ENCODE assay signal across 18 mouse cellular contexts in the genomic region with DNA sequence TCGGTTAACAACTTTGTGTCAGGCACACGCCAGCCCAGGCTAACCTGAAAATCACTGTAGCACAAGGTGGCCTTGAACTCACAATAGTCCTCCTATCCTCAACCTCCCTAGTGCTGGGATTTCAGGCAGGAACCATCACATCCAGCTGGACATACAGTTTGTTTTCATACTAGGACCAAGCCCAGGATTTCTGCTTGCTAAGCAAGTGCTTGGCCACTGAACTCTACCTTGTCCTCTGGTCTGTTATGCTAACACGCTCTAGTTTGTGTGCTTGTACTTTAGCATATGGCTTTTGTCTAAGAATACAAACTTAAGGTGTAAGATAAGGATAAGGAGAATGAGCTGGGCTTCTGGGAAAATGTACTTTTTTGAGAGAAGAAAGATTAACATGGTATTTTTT. TPM values are rescaled to one million over a fixed set of nuclear protein-coding genes. Genes with fewer than 3 reads are reported as not detected.
DNase-seq lines count a peak whose midpoint lies in the region; ATAC-seq and TF ChIP-seq lines count a peak whose summit lies in the region.
"Had no signal": no experiment of that assay in that cellular context is flagged by ENCODE, and none has a peak within 500 bp of the region (broad histone marks: within the 10 kb centered on the region; RNA-seq: fewer than 3 reads in every experiment).

No protein-coding gene starts in this region.

- DNase-seq in hindbrain, embryonic 10.5 days (ENCODE audit: low spot score), result no peak
- DNase-seq in kidney, postnatal 14 days, result peak; percentile 42
- DNase-seq in midbrain, postnatal 0 days (ENCODE audit: low spot score), result no peak
- DNase-seq in lung, postnatal 0 days (ENCODE audit: low spot score), result no peak
- DNase-seq: adrenal gland, adult 2 months; cerebellum, adult 11 months; cerebellum, adult 9-11 months; gastrocnemius, adult 2 months; layer of hippocampus, adult 9-11 months; lung, embryonic 14.5 days; lung, postnatal 36 days; right cerebral cortex, postnatal 14 days had no signal

- H3K4me3 ChIP-seq in hindbrain, embryonic 13.5 days, result no peak overlapping the region
- H3K4me3 ChIP-seq in hindbrain, embryonic 10.5 days, result no peak overlapping the region
- H3K4me3 ChIP-seq in kidney, embryonic 14.5 days (ENCODE audit: low read length), result no peak overlapping the region
- H3K4me3 ChIP-seq in midbrain, embryonic 13.5 days (replicated peaks), result no peak overlapping the region
- H3K4me3 ChIP-seq in midbrain, postnatal 0 days (ENCODE audit: low read depth, low read length), result no peak overlapping the region
- H3K4me3 ChIP-seq in lung, postnatal 0 days (ENCODE audit: low read depth, low read length), result no peak overlapping the region
- H3K4me3 ChIP-seq: embryonic facial prominence, embryonic 15.5 days; gastrocnemius, adult 2 months; limb, embryonic 13.5 days; megakaryocyte, embryonic 14.5 days had no signal

- no peak for ATAC-seq in hindbrain, embryonic 13.5 days (ENCODE audit: low FRiP score)
- no peak for ATAC-seq in kidney, embryonic 14.5 days (ENCODE audit: low FRiP score, low TSS enrichment)
- ATAC-seq in midbrain, embryonic 13.5 days, result no peak
- no peak for ATAC-seq in midbrain, postnatal 0 days (ENCODE audit: low FRiP score)
- no peak for ATAC-seq in lung, postnatal 0 days

- 90% methylated on average over 3 of the region's 3 CpGs for WGBS in hindbrain, embryonic 13.5 days
- 86% methylated on average over 3 of the region's 3 CpGs for WGBS in hindbrain, embryonic 10.5 days
- 69% methylated on average over 3 of the region's 3 CpGs for WGBS in kidney, embryonic 14.5 days
- WGBS in midbrain, embryonic 13.5 days, result 95% methylated on average over 3 of the region's 3 CpGs
- WGBS in midbrain, postnatal 0 days, result 90% methylated on average over 3 of the region's 3 CpGs
- 79% methylated on average over 3 of the region's 3 CpGs for WGBS in lung, postnatal 0 days

- H3K27me3 ChIP-seq in hindbrain, embryonic 13.5 days, result no peaks in the 10 kb centered on the region
- H3K27me3 ChIP-seq in hindbrain, embryonic 10.5 days (ENCODE audit: insufficient read depth, poor library complexity, severe bottlenecking), result no peaks in the 10 kb centered on the region
- no peaks in the 10 kb centered on the region for H3K27me3 ChIP-seq in kidney, embryonic 14.5 days (ENCODE audit: control insufficient read depth, insufficient read depth, low read length)
- no peaks in the 10 kb centered on the region for H3K27me3 ChIP-seq in midbrain, embryonic 13.5 days
- no peaks in the 10 kb centered on the region for H3K27me3 ChIP-seq in midbrain, postnatal 0 days (ENCODE audit: insufficient read depth, low read length)
- H3K27me3 ChIP-seq in lung, postnatal 0 days (replicated peaks; ENCODE audit: insufficient read depth, low read length), result no peaks in the 10 kb centered on the region
- H3K27me3 ChIP-seq: embryonic facial prominence, embryonic 15.5 days; limb, embryonic 13.5 days; megakaryocyte, embryonic 14.5 days had no signal

- peak overlapping the region; percentile 52; the same call in 1 of the 2 replicates for H3K27ac ChIP-seq in hindbrain, embryonic 13.5 days
- H3K27ac ChIP-seq in hindbrain, embryonic 10.5 days, result no peak overlapping the region
- H3K27ac ChIP-seq in kidney, embryonic 14.5 days (ENCODE audit: low read depth, low read length), result no peak overlapping the region
- H3K27ac ChIP-seq in midbrain, embryonic 13.5 days, result peak overlapping the region; percentile 39; the same call in 1 of the 2 replicates
- no peak overlapping the region for H3K27ac ChIP-seq in midbrain, postnatal 0 days (ENCODE audit: low read depth, low read length)
- no peak overlapping the region for H3K27ac ChIP-seq in lung, postnatal 0 days (ENCODE audit: low read length)
- H3K27ac ChIP-seq: embryonic facial prominence, embryonic 15.5 days; gastrocnemius, adult 2 months; limb, embryonic 13.5 days had no signal

- no peak overlapping the region for H3K9ac ChIP-seq in hindbrain, embryonic 13.5 days
- H3K9ac ChIP-seq in kidney, embryonic 14.5 days (ENCODE audit: low read depth, low read length), result no peak overlapping the region
- H3K9ac ChIP-seq in midbrain, embryonic 13.5 days (replicated peaks), result no peak overlapping the region
- H3K9ac ChIP-seq in midbrain, postnatal 0 days (replicated peaks; ENCODE audit: low read length, poor library complexity, severe bottlenecking), result no peak overlapping the region
- no peak overlapping the region for H3K9ac ChIP-seq in lung, postnatal 0 days (replicated peaks; ENCODE audit: low read depth)
- H3K9ac ChIP-seq: embryonic facial prominence, embryonic 15.5 days; limb, embryonic 13.5 days; lung, embryonic 14.5 days had no signal

- TF ChIP-seq EP300 in lung, postnatal 0 days (IDR thresholded peaks at IDR 0.05), result no peak

- H3K9me3 ChIP-seq in hindbrain, embryonic 13.5 days, result no peaks in the 10 kb centered on the region
- no peaks in the 10 kb centered on the region for H3K9me3 ChIP-seq in hindbrain, embryonic 10.5 days
- no peaks in the 10 kb centered on the region for H3K9me3 ChIP-seq in kidney, embryonic 14.5 days (ENCODE audit: control insufficient read depth, low read length)
- no peaks in the 10 kb centered on the region for H3K9me3 ChIP-seq in midbrain, embryonic 13.5 days
- H3K9me3 ChIP-seq in midbrain, postnatal 0 days (ENCODE audit: low read length), result no peaks in the 10 kb centered on the region
- no peaks in the 10 kb centered on the region for H3K9me3 ChIP-seq in lung, postnatal 0 days (ENCODE audit: low read length)
- H3K9me3 ChIP-seq: embryonic facial prominence, embryonic 15.5 days; limb, embryonic 13.5 days; megakaryocyte, embryonic 14.5 days had no signal

- no peaks in the 10 kb centered on the region for H3K36me3 ChIP-seq in hindbrain, embryonic 13.5 days
- H3K36me3 ChIP-seq in hindbrain, embryonic 10.5 days, result no peaks in the 10 kb centered on the region
- H3K36me3 ChIP-seq in kidney, embryonic 14.5 days (ENCODE audit: control insufficient read depth, insufficient read depth, low read length), result no peaks in the 10 kb centered on the region
- H3K36me3 ChIP-seq in midbrain, embryonic 13.5 days, result no peaks in the 10 kb centered on the region
- H3K36me3 ChIP-seq in midbrain, postnatal 0 days (ENCODE audit: insufficient read depth, low read length), result no peaks in the 10 kb centered on the region
- H3K36me3 ChIP-seq in lung, postnatal 0 days (ENCODE audit: insufficient read depth, low read length), result no peaks in the 10 kb centered on the region
- H3K36me3 ChIP-seq: embryonic facial prominence, embryonic 15.5 days; limb, embryonic 13.5 days had no signal

- no peak for TF ChIP-seq CTCF in midbrain, postnatal 0 days (IDR thresholded peaks at IDR 0.05)
- no peak for TF ChIP-seq CTCF in lung, postnatal 0 days (IDR thresholded peaks at IDR 0.05)

- H3K4me1 ChIP-seq in hindbrain, embryonic 13.5 days (replicated peaks), result peaks cover 25% of the 10 kb centered on the region
- H3K4me1 ChIP-seq in hindbrain, embryonic 10.5 days (replicated peaks), result peaks cover 3% of the 10 kb centered on the region
- peaks cover 3% of the 10 kb centered on the region; the same call in 1 of the 2 replicates for H3K4me1 ChIP-seq in kidney, embryonic 14.5 days (ENCODE audit: control insufficient read depth, insufficient read depth, low read length)
- peaks cover 28% of the 10 kb centered on the region for H3K4me1 ChIP-seq in midbrain, embryonic 13.5 days (replicated peaks)
- no peaks in the 10 kb centered on the region for H3K4me1 ChIP-seq in midbrain, postnatal 0 days (ENCODE audit: insufficient read depth, low read length)
- peaks cover 3% of the 10 kb centered on the region; the same call in 1 of the 2 replicates for H3K4me1 ChIP-seq in lung, postnatal 0 days (ENCODE audit: insufficient read depth, low read depth, low read length)
- H3K4me1 ChIP-seq: embryonic facial prominence, embryonic 15.5 days had no signal

- H3K4me2 ChIP-seq in hindbrain, embryonic 13.5 days, result no peak overlapping the region
- no peak overlapping the region for H3K4me2 ChIP-seq in kidney, embryonic 14.5 days (replicated peaks; ENCODE audit: low read depth, low read length)
- no peak overlapping the region for H3K4me2 ChIP-seq in midbrain, embryonic 13.5 days (replicated peaks)
- no peak overlapping the region for H3K4me2 ChIP-seq in midbrain, postnatal 0 days (ENCODE audit: low read depth, low read length, poor library complexity, severe bottlenecking)
- H3K4me2 ChIP-seq in lung, postnatal 0 days (replicated peaks; ENCODE audit: low read depth, low read length), result no peak overlapping the region
- H3K4me2 ChIP-seq: embryonic facial prominence, embryonic 15.5 days; limb, embryonic 13.5 days; lung, embryonic 14.5 days had no signal

RNA-seq across cellular contexts. Expression of a gene that starts 18.4 kb away (rescaled TPM):
- polyA plus RNA-seq in hindbrain, embryonic 13.5 days (2015; fragmentation: Nextera tagmentation; extraction: Ambion mirVana), result 61.9 and 65.4 TPM in 2 replicates
- 49.3 and 52.3 TPM in 2 replicates for polyA plus RNA-seq in hindbrain, embryonic 10.5 days (2016; fragmentation: Nextera tagmentation; extraction: Ambion mirVana)
- 29.7 and 47.3 TPM in 2 replicates for polyA plus RNA-seq in kidney, embryonic 14.5 days (2014; fragmentation: Nextera tagmentation; extraction: Ambion mirVana)
- polyA plus RNA-seq in midbrain, embryonic 13.5 days (2015; fragmentation: Nextera tagmentation; extraction: Ambion mirVana), result 58.4 and 62.6 TPM in 2 replicates
- 27.9 and 38.9 TPM in 2 replicates for total RNA-seq in midbrain, postnatal 0 days (2014; rRNA removed)
- polyA plus RNA-seq in midbrain, postnatal 0 days (2015; fragmentation: Nextera tagmentation; extraction: Ambion mirVana), result 27.9 and 33.5 TPM in 2 replicates
- 16.4 and 16.9 TPM in 2 replicates for polyA plus RNA-seq in lung, postnatal 0 days (2015; fragmentation: Nextera tagmentation; extraction: Ambion mirVana)

Comparison
In these comparisons a context has a peak if more than half of its experiments do, and no peak if none do; other contexts are left out.
1. H3K27ac ChIP-seq: peak in hindbrain, embryonic 13.5 days (single experiment) and midbrain, embryonic 13.5 days (single experiment); none in hindbrain, embryonic 10.5 days (single experiment), kidney, embryonic 14.5 days (single experiment), midbrain, postnatal 0 days (single experiment) and lung, postnatal 0 days (single experiment).